Mouse (Mus musculus): Measurements from ENCODE around the gene Plppr1. TPM values are rescaled to one million over a fixed set of nuclear protein-coding genes. Genes with fewer than 3 reads are reported as not detected.

Plppr1 gene
- polyA plus RNA-seq (2014; fragmentation: Illumina TruSeq; extraction: RNeasy Lipid Tissue Mini Kit (QIAGEN cat#74804); ENCODE audit: low read depth, low replicate concordance) = 2.8 TPM

DNA sequence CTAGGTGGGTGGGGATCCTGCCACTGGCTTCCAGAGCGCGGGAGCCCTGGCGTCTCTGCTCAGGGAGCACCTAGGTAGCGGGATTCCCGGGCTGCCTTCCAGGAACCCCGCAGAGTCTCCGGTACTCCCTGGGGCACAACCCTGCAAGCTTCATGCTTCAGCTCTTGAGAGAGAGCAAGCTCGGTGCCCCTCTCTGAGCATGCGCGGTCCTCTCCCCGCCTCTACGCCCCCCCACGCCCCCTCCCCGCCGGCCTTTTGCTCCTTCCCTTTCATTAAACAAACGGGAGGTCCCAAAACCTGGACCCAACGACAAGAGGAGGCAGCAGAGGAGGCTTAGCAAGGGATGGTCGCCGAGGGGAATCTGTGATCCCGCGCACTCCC is at the start of gene Plppr1:
Plppr1 (plus strand) TSS at position 253 of the 381 bp plus-strand sequence.

Measured in kidney, adult 10 weeks (tissue).